Mouse (Mus musculus) thymus, adult 18-20 months (tissue): ENCODE data around the gene BC004004.

Experiments used
- DNase-seq, 2 experiments: peaks; one replicate each; pipeline ENCODE4 v3.0.0; 2022; ENCODE audit warnings: mixed read lengths in 2 of 2

The BC004004 gene

GRCm38 (mm10) chr17:29355461-29355840, 86.9 kb downstream of the BC004004 start:
- no peak for DNase-seq

GRCm38 (mm10) chr17:29355841-29356478, 87.4 kb downstream of the BC004004 start:
- DNase-seq, result no peak

- no peak for DNase-seq
Measured at GRCm38 (mm10) chr17:29356479-29356856, 87.9 kb downstream of the BC004004 start.

GRCm38 (mm10) chr17:29356882-29357281, 88.3 kb downstream of the BC004004 start:
- no peak for DNase-seq

GRCm38 (mm10) chr17:29358928-29359327, 90.3 kb downstream of the BC004004 start:
- DNase-seq, result no peak

GRCm38 (mm10) chr17:29360761-29361221, 92.2 kb downstream of the BC004004 start, which contains the start of gene Fgd2:
Gene Fgd2 (plus strand): TSS chr17:29360914.
- DNase-seq, result no peak

GRCm38 (mm10) chr17:29361982-29362691, 93.5 kb downstream of the BC004004 start:
- DNase-seq, result no peak

- no peak for DNase-seq
Measured at GRCm38 (mm10) chr17:29363109-29363508, 94.5 kb downstream of the BC004004 start.
